Mouse (Mus musculus): Measurements from ENCODE around the gene D430042O09Rik. TPM values are rescaled to one million over a fixed set of nuclear protein-coding genes. Genes with fewer than 3 reads are reported as not detected.

Gene D430042O09Rik
- polyA plus RNA-seq, 2 experiments = 2.2 TPM

GRCm38 (mm10) chr7:125924044-125924443 is 216.4 kb downstream of the D430042O09Rik start:
- WGBS (ENCODE audit: insufficient replicate concordance) = 62% methylated on average over 5 of the region's 5 CpGs
- ATAC-seq (ENCODE audit: insufficient read depth) = no peak

More at GRCm38 (mm10) chr7:125924044-125924443, 216.4 kb downstream of the D430042O09Rik start:
- Histone ChIP-seq H3K4me3 (ENCODE audit: insufficient read depth in 1 of 2, low read depth in 2 of 2, low read length in 2 of 2) (no peak overlapping the region), H3K4me2 (ENCODE audit: low read depth) (no peak overlapping the region), H3K27me3 (ENCODE audit: control insufficient read depth, insufficient read depth, low read length) (no peaks in the 10 kb centered on the region), H3K36me3 (replicated peaks; ENCODE audit: control insufficient read depth, insufficient read depth, low read depth) (no peaks in the 10 kb centered on the region), H3K27ac (no peak overlapping the region), H3K9me3 (ENCODE audit: control insufficient read depth, low read length) (no peaks in the 10 kb centered on the region), H3K9ac (replicated peaks) (no peak overlapping the region), H3K4me1 (replicated peaks; ENCODE audit: control insufficient read depth in 2 of 2, insufficient read depth in 2 of 2, low read length in 1 of 2) (no peaks in the 10 kb centered on the region)
- DNase-seq (ENCODE audit: low read depth in 3 of 3, low spot score in 3 of 3) = no peak
- TF ChIP-seq EP300 (IDR thresholded peaks at IDR 0.05; ENCODE audit: low read depth) (no peak), CTCF (IDR thresholded peaks at IDR 0.05; ENCODE audit: low read depth) (no peak)

Other genes with a start within 250 kb of the D430042O09Rik start
- gene Nsmce1, start 216.3 kb upstream of the D430042O09Rik start, polyA plus RNA-seq (2012; rRNA removed) = 27.5 and 42.3 TPM in 2 replicates
- 90.1 and 92.5 TPM in 2 replicates for gene Nsmce1, start 216.3 kb upstream of the D430042O09Rik start, polyA plus RNA-seq (2014; fragmentation: Nextera tagmentation; extraction: Ambion mirVana)
- gene Il4ra, start 155.8 kb upstream of the D430042O09Rik start, polyA plus RNA-seq (2012; rRNA removed) = 1.9 and 2.8 TPM in 2 replicates
- gene Il4ra, start 155.8 kb upstream of the D430042O09Rik start, polyA plus RNA-seq (2014; fragmentation: Nextera tagmentation; extraction: Ambion mirVana) = 1.9 and 2.4 TPM in 2 replicates
- gene Il21r, start 104.5 kb upstream of the D430042O09Rik start, polyA plus RNA-seq (2012; rRNA removed) = 1.0 and 1.2 TPM in 2 replicates
- gene Il21r, start 104.5 kb upstream of the D430042O09Rik start, polyA plus RNA-seq (2014; fragmentation: Nextera tagmentation; extraction: Ambion mirVana) = 0.38 and 0.48 TPM in 2 replicates
- gene Gtf3c1, start 108 bp upstream of the D430042O09Rik start, polyA plus RNA-seq (2012; rRNA removed) = 6.9 and 7.3 TPM in 2 replicates
- gene Gtf3c1, start 108 bp upstream of the D430042O09Rik start, polyA plus RNA-seq (2014; fragmentation: Nextera tagmentation; extraction: Ambion mirVana) = 6.3 and 9.4 TPM in 2 replicates